Mouse (Mus musculus) bone marrow, adult 2 months (tissue): ENCODE data around the gene Rab17. TPM values are rescaled to one million over a fixed set of nuclear protein-coding genes. Genes with fewer than 3 reads are reported as not detected.

Experiments
- H3K27ac ChIP-seq: fragments of 200-500 bp; 2 replicates; pipeline ENCODE4 v1.5.1; 2012; ENCODE audit warnings: low read depth, mild to moderate bottlenecking, control low read depth, inconsistent platforms, low read length; ENCODE audit not compliant: control insufficient read depth, poor library complexity, insufficient read depth
- H3K4me1 ChIP-seq: fragments of 200-500 bp; 2 replicates; pipeline ENCODE4 v1.6.1; 2011; ENCODE audit warnings: low read length; ENCODE audit not compliant: control insufficient read depth, insufficient read depth
- H3K4me3 ChIP-seq: fragments of 200-500 bp; replicated peaks from 2 replicates; pipeline ENCODE3; 2011; ENCODE audit warnings: mild to moderate bottlenecking, low read depth, low read length, control low read depth; ENCODE audit not compliant: control insufficient read depth
- CTCF ChIP-seq: fragments of 200-500 bp; IDR thresholded peaks from 2 replicates; pipeline ENCODE4 v1.5.1; 2011; ENCODE audit warnings: low read length, control low read depth; ENCODE audit not compliant: control insufficient read depth, insufficient read depth
- POLR2A ChIP-seq: fragments of 200-500 bp; IDR thresholded peaks from 2 replicates; pipeline ENCODE4 v1.6.1; 2011; ENCODE audit warnings: low read depth, mild to moderate bottlenecking, control low read depth, low read length, borderline replicate concordance; ENCODE audit not compliant: control insufficient read depth
- WGBS: fragments of 180-500 bp; shearing (Covaris S2); methylation state at CpG from one replicate; pipeline ENCODE4 v1.1.7; 2018; 5-methylcytosine and 5-hydroxymethylcytosine counted together
- polyA plus RNA-seq: library from polyadenylated mRNA; stranded (reverse); fragments of >200 nt; gene quantifications from 2 replicates; pipeline ENCODE4 v1.2.4, GENCODE M21; 2011; ENCODE audit warnings: low replicate concordance; ENCODE audit not compliant: missing spikeins, insufficient read depth, insufficient read length

The Rab17 gene
- polyA plus RNA-seq, 1 experiment: not detected

GRCm38 (mm10) chr1:91008147-91008682 is 38.8 kb upstream of the Rab17 start:
- H3K4me1 ChIP-seq: no peaks in the 10 kb centered on the region
- H3K4me3 ChIP-seq: no peak overlapping the region
- TF ChIP-seq CTCF: no peak
- TF ChIP-seq POLR2A: no peak
- WGBS: 90% methylated on average over 14 of the region's 14 CpGs
- H3K27ac ChIP-seq: no peak overlapping the region

GRCm38 (mm10) chr1:91006708-91007107 is 37.2 kb upstream of the Rab17 start:
- no peak for TF ChIP-seq POLR2A
- TF ChIP-seq CTCF: no peak
- Histone ChIP-seq H3K4me1 (no peaks in the 10 kb centered on the region), H3K27ac (no peak overlapping the region), H3K4me3 (no peak overlapping the region)
- WGBS: 87% methylated on average over 9 of the region's 9 CpGs

GRCm38 (mm10) chr1:91006037-91006436 is 36.6 kb upstream of the Rab17 start:
- Histone ChIP-seq H3K27ac (no peak overlapping the region), H3K4me3 (no peak overlapping the region), H3K4me1 (no peaks in the 10 kb centered on the region)
- WGBS: 81% methylated on average over 5 of the region's 5 CpGs
- TF ChIP-seq POLR2A (no peak), CTCF (no peak)

- Histone ChIP-seq H3K4me3 (no peak overlapping the region), H3K4me1 (no peaks in the 10 kb centered on the region; the same call in 1 of the 2 replicates), H3K27ac (no peak overlapping the region)
- WGBS: 76% methylated on average over 8 of the region's 8 CpGs
- TF ChIP-seq POLR2A (no peak), CTCF (no peak)
These were observed 34.2 kb upstream of the Rab17 start for GRCm38 (mm10) chr1:91003522-91004253.

- TF ChIP-seq POLR2A: no peak
- no peak for TF ChIP-seq CTCF
- 30% methylated on average over 3 of the region's 3 CpGs for WGBS
- Histone ChIP-seq H3K4me3 (no peak overlapping the region), H3K27ac (no peak overlapping the region), H3K4me1 (no peaks in the 10 kb centered on the region; the same call in 1 of the 2 replicates)
These were observed 33.2 kb upstream of the Rab17 start for GRCm38 (mm10) chr1:91002641-91003040.

- 53% methylated on average over 3 of the region's 3 CpGs for WGBS
- Histone ChIP-seq H3K4me1 (no peaks in the 10 kb centered on the region; the same call in 1 of the 2 replicates), H3K27ac (no peak overlapping the region), H3K4me3 (no peak overlapping the region)
- no peak for TF ChIP-seq CTCF
- no peak for TF ChIP-seq POLR2A
These were observed 32.5 kb upstream of the Rab17 start for GRCm38 (mm10) chr1:91001871-91002539.

- 76% methylated on average over 3 of the region's 3 CpGs for WGBS
- H3K4me3 ChIP-seq: no peak overlapping the region
- no peak for TF ChIP-seq POLR2A
- TF ChIP-seq CTCF: no peak
- no peaks in the 10 kb centered on the region; the same call in 1 of the 2 replicates for H3K4me1 ChIP-seq
- no peak overlapping the region for H3K27ac ChIP-seq
These were observed 31.6 kb upstream of the Rab17 start for GRCm38 (mm10) chr1:91001101-91001500.

GRCm38 (mm10) chr1:90999911-91000601 is 30.6 kb upstream of the Rab17 start:
- Histone ChIP-seq H3K4me3 (no peak overlapping the region), H3K4me1 (no peaks in the 10 kb centered on the region; the same call in 1 of the 2 replicates), H3K27ac (no peak overlapping the region)
- TF ChIP-seq CTCF (no peak), POLR2A (no peak)
- 30% methylated on average over 10 of the region's 10 CpGs for WGBS
